Mouse (Mus musculus) heart, adult 8-10 months (tissue): ENCODE results near the gene Sipa1l3. TPM values are rescaled to one million over a fixed set of nuclear protein-coding genes. Genes with fewer than 3 reads are reported as not detected.

Experiments
- DNase-seq: peaks from one replicate; pipeline ENCODE4 v3.0.0; 2022; ENCODE audit warnings: low spot score
- total RNA-seq, 4 experiments: library from RNA; stranded (reverse); gene quantifications; 2 replicates each; pipeline ENCODE4 v1.2.4; 2022

Gene Sipa1l3
- total RNA-seq, 4 experiments from 2014 or later, result 6.8 to 10.3 (median 8.2) TPM

- DNase-seq, result no peak
Measured at GRCm38 (mm10) chr7:29284523-29284922, 233.9 kb downstream of the Sipa1l3 start.

GRCm38 (mm10) chr7:29283876-29284275, 234.6 kb downstream of the Sipa1l3 start:
- DNase-seq, result no peak

- no peak for DNase-seq
Measured at GRCm38 (mm10) chr7:29282074-29282554, 236.3 kb downstream of the Sipa1l3 start.

- no peak for DNase-seq
Measured at GRCm38 (mm10) chr7:29281201-29282073, 237.0 kb downstream of the Sipa1l3 start, which contains the start of gene Spint2. Spint2 (minus strand) TSS chr7:29281912.

- DNase-seq, result no peak
Measured at GRCm38 (mm10) chr7:29280801-29281200, 237.6 kb downstream of the Sipa1l3 start.

- no peak for DNase-seq
Measured at GRCm38 (mm10) chr7:29279924-29280323, 238.5 kb downstream of the Sipa1l3 start.

- DNase-seq, result no peak
Measured at GRCm38 (mm10) chr7:29279261-29279660, 239.2 kb downstream of the Sipa1l3 start.

- DNase-seq, result no peak
Measured at GRCm38 (mm10) chr7:29277510-29277909, 240.9 kb downstream of the Sipa1l3 start.

GRCm38 (mm10) chr7:29276715-29277114, 241.7 kb downstream of the Sipa1l3 start:
- no peak for DNase-seq

GRCm38 (mm10) chr7:29271687-29272465, 246.6 kb downstream of the Sipa1l3 start:
- no peak for DNase-seq

- no peak for DNase-seq
Measured at GRCm38 (mm10) chr7:29270445-29270844, 248.0 kb downstream of the Sipa1l3 start.

Other genes starting within 250 kb of the Sipa1l3 start
- gene Spint2, start 236.7 kb downstream of the Sipa1l3 start, total RNA-seq, result 10 to 100 TPM; 47.3 to 54.5 (median 53.2) TPM
- gene Ppp1r14a, start 229.3 kb downstream of the Sipa1l3 start, total RNA-seq, result 10 to 100 TPM in 1 of 4 experiments, 1 to 10 TPM in 3; 5.4 to 10.1 (median 7.1) TPM
- gene Dpf1, start 214.7 kb downstream of the Sipa1l3 start, total RNA-seq, result under 1 TPM in 3 of 4 experiments, not detected in 1; 0.13 to 0.23 (median 0.22) TPM
- not detected for gene Catsperg2, start 208.4 kb upstream of the Sipa1l3 start, total RNA-seq
- gene Zfp84, start 249.9 kb upstream of the Sipa1l3 start, total RNA-seq, result 10 to 100 TPM in 3 of 4 experiments, 1 to 10 TPM in 1; 9.9 to 12.2 (median 10.7) TPM